Mouse (Mus musculus) common myeloid progenitor, adult 5-6 weeks (primary cell): ENCODE results near the gene Prss2. TPM values are rescaled to one million over a fixed set of nuclear protein-coding genes. Genes with fewer than 3 reads are reported as not detected.
"Not testable (repeated sequence)": the region's sequence is repeated elsewhere in the genome, so short reads cannot be mapped to it uniquely, and the experiment has no call there.

ENCODE experiments used
- ATAC-seq: replicated peaks from 2 replicates; pipeline ENCODE4 v1.8.0; 2016; ENCODE audit warnings: low read depth, mild to moderate bottlenecking, moderate TSS enrichment, inconsistent platforms; ENCODE audit not compliant: poor library complexity, severe bottlenecking
- total RNA-seq: library from RNA; stranded (forward); fragments of 200-1000, 187-1606 nt; gene quantifications from 2 replicates; pipeline ENCODE4 v1.2.3, GENCODE M21; 2017

Gene Prss2
- total RNA-seq, 1 experiment from 2014 or later = not detected

- no peak for ATAC-seq
These were observed 31.9 kb downstream of the Prss2 start for GRCm38 (mm10) chr6:41553356-41554010.

DNA sequence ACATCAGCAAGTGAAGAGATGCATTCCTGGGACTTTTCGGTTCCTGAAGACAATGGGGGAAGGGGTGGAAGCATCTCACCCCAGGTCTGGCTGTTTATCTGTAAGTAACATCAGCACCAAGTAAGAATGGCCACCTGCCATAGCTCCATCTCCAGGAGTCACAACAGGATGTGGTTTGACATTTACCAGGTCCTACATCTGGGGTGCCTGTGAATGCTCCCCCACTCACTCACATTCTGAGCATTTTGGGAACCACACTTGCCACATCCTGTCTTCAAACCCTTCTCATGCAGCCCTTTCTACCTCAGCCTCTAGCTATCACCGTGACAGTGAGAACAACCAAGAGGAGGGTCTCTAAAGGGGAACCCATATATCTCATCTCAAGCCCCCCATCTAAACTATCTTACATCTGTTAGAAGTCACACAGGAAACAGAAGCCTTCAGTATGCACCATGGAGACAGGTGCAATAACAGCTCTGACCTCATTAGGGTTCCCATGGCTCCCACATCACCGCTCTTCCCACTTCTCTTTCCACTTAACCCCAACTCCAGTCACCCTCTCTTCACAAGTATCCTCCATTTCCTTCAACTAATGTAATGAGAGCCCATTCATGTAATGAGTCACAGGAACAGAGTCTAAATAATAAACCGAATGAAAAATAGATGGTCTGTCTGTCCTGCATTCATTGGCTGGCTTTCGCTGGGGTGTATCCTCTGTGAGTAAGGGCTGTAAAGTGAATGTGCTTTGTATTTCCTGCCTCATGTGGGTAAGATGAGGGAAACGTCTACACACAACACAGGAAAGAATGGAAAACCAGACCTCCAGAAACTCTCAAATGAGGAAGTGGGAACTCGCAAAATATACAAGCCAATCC lies 32.9 kb downstream of the Prss2 start:
- ATAC-seq = peak; percentile 72

GRCm38 (mm10) chr6:41556389-41556788 lies 34.8 kb downstream of the Prss2 start:
- no peak for ATAC-seq

DNA sequence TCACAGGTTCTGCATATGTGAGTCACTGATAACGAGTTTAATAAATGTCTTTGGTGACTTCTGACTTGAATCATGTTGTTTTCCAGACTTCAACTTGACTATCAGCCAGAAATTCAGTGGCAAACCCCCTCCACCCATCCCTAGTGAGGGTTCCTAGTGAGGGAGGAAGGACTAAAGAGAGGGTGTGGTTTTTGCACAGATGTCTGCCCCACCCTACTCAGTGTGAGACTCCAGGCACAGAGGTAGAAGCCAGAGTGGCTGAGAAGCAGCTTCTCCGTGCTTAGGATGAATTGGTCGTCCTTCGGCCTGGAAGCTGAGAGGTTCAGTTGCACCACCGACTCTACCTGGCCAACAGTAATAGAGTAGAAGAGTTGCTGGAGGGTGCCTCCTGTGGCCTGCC lies 35.9 kb downstream of the Prss2 start:
- peak; percentile 34 for ATAC-seq

DNA sequence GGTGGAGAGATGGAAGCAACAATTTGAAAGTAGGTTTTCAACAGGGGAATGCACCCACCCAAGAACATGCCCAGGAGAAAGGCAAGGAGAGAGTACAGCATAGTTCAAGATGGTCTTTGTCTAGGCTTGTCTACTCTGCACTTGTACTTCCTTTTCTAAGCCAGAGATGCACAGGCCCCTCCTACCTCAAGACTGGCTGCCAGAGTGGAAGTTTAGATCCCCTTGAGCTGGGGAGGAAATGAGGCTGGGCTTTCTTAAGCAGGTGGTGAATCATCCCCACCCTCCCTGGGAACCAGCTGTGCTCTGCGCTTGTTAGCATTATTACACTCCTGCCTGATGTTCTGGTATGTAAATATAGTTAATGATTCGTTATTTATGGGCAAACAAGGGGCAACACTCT lies 36.7 kb downstream of the Prss2 start:
- peak; percentile 55 for ATAC-seq

DNA sequence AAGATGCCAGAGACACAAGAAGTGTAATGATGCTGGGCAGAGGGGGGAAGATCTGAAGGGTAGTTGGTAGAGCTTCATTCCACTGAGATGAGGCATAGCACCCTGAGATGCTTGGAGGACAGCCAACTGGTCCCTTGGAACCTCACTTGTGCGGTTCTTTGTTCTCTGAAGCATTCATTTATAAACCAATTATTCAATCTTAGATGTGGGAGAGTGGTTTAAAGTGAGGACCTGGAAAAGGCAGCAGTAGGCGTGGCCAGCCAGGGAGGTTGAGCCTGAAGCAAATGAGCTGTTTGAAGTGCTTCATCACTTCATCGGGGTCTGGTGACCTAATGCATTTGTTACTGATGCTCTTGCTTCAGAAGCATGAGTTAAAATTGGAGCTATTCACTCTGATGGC lies 37.7 kb downstream of the Prss2 start:
- no peak for ATAC-seq

GRCm38 (mm10) chr6:41560273-41560672 lies 38.7 kb downstream of the Prss2 start:
- ATAC-seq = no peak

- no peak for ATAC-seq
These were observed 41.0 kb downstream of the Prss2 start for GRCm38 (mm10) chr6:41562598-41562997.

- not testable (repeated sequence) for ATAC-seq
These were observed 41.7 kb downstream of the Prss2 start for GRCm38 (mm10) chr6:41563104-41563951.

- ATAC-seq = no peak
These were observed 43.7 kb downstream of the Prss2 start for GRCm38 (mm10) chr6:41565261-41565660.

DNA sequence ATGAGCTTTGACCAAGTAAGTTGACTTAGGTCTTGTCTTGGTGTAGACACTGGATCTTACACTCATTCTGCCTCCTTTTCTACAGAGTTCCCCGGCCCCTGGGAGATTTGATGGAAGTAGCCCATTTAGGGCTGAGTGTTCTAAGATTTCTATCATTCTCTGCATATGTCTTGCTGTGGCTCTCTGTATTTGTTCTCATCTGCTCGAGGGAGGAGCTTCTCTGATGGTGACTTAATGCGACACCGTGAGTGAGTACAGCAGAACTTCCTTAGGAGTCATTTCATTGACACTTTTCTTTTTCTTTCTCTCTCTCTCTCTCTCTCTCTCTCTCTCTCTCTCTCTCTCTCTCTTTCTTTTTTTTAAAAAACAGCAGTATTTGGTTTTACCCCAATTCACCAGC lies 45.4 kb downstream of the Prss2 start:
- ATAC-seq = no peak

DNA sequence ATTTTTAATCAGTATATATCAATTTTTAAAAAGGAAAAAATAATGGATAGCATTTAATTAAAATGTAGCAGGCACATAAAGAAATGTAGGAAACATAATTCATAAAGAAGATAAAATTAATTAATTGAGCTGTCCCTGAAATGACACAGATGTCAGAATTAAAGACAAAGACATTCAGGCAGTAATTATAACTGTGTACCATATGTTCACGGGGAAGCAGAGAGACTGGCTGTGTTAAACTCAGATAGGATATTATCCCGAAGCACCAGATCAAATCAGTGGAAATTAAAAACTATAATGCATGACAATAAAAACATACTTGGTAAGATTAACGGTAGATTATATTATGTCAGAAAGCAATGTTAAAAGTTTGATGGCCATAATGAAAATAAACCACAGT lies 47.5 kb downstream of the Prss2 start:
- no peak for ATAC-seq

Other genes starting within 250 kb of the Prss2 start
- not detected in 2 replicates for gene Try4, start 219.5 kb upstream of the Prss2 start, total RNA-seq
- not detected in 2 replicates for gene Try5, start 204.9 kb upstream of the Prss2 start, total RNA-seq
- not detected in 2 replicates for gene Try10, start 167.7 kb upstream of the Prss2 start, total RNA-seq
- gene Prss3, start 144.1 kb upstream of the Prss2 start, total RNA-seq = not detected in 2 replicates
- not detected in 2 replicates for gene Gm5771, start 129.4 kb upstream of the Prss2 start, total RNA-seq
- not detected in 2 replicates for gene Gm10334, start 75.6 kb upstream of the Prss2 start, total RNA-seq
- not detected in 2 replicates for gene Prss1, start 62.9 kb upstream of the Prss2 start, total RNA-seq
- 3.2 and 6.5 TPM in 2 replicates for gene Ephb6, start 83.7 kb downstream of the Prss2 start, total RNA-seq
- gene Trpv6, start 114.6 kb downstream of the Prss2 start, total RNA-seq = not detected in 2 replicates
- not detected in 2 replicates for gene Trpv5, start 159.0 kb downstream of the Prss2 start, total RNA-seq
- not detected in 2 replicates for gene Llcfc1, start 162.6 kb downstream of the Prss2 start, total RNA-seq
- gene Kel, start 182.6 kb downstream of the Prss2 start, total RNA-seq = 21.9 and 39.3 TPM in 2 replicates